Mouse (Mus musculus): ENCODE measurements around the gene Gsk3b. TPM values are rescaled to one million over a fixed set of nuclear protein-coding genes. Genes with fewer than 3 reads are reported as not detected.
"Not testable (repeated sequence)": the region's sequence is repeated elsewhere in the genome, so short reads cannot be mapped to it uniquely, and the experiment has no call there.

Gsk3b gene
- polyA plus RNA-seq, 1 experiment from 2014 or later: 12.8 TPM

- Histone ChIP-seq H3K9ac (no peak overlapping the region), H3K27me3 (no peaks in the 10 kb centered on the region), H3K4me1 (replicated peaks) (no peaks in the 10 kb centered on the region), H3K4me2 (no peak overlapping the region), H3K27ac (no peak overlapping the region), H3K9me3 (replicated peaks) (no peaks in the 10 kb centered on the region), H3K36me3 (peaks cover 49% of the 10 kb centered on the region), H3K4me3 (replicated peaks) (no peak overlapping the region)
- ATAC-seq (ENCODE audit: low read depth): no peak
- WGBS (ENCODE audit: insufficient replicate concordance): 77% methylated on average over 6 of the region's 6 CpGs
- DNase-seq: no peak
These were observed 102.7 kb downstream of the Gsk3b start for GRCm38 (mm10) chr16:38191460-38191859.

- H3K9ac ChIP-seq: no peak overlapping the region
- DNase-seq (no peak), ATAC-seq (ENCODE audit: low read depth) (no peak)
- H3K27ac ChIP-seq: no peak overlapping the region
- H3K4me2 ChIP-seq: no peak overlapping the region
- no peaks in the 10 kb centered on the region for H3K9me3 ChIP-seq (replicated peaks)
- no peak overlapping the region for H3K4me3 ChIP-seq (replicated peaks)
- H3K27me3 ChIP-seq: no peaks in the 10 kb centered on the region
- H3K36me3 ChIP-seq: peaks cover 53% of the 10 kb centered on the region
- H3K4me1 ChIP-seq (replicated peaks): no peaks in the 10 kb centered on the region
- WGBS (ENCODE audit: insufficient replicate concordance): 85% methylated on average over 6 of the region's 6 CpGs
These were observed 103.8 kb downstream of the Gsk3b start for GRCm38 (mm10) chr16:38192640-38193039.

GRCm38 (mm10) chr16:38197299-38197698 lies 108.5 kb downstream of the Gsk3b start:
- H3K27ac ChIP-seq: no peak overlapping the region
- H3K4me2 ChIP-seq: no peak overlapping the region
- 52% methylated on average over 4 of the region's 4 CpGs for WGBS (ENCODE audit: insufficient replicate concordance)
- ATAC-seq (ENCODE audit: low read depth) (no peak; the same call in 1 of the 2 replicates), DNase-seq (peak; percentile 18)
- no peak overlapping the region for H3K9ac ChIP-seq
- no peaks in the 10 kb centered on the region for H3K4me1 ChIP-seq (replicated peaks)
- no peaks in the 10 kb centered on the region for H3K9me3 ChIP-seq (replicated peaks)
- H3K4me3 ChIP-seq (replicated peaks): no peak overlapping the region
- peaks cover 44% of the 10 kb centered on the region for H3K36me3 ChIP-seq
- H3K27me3 ChIP-seq: no peaks in the 10 kb centered on the region

- Histone ChIP-seq H3K9ac (no peak overlapping the region), H3K27ac (no peak overlapping the region), H3K27me3 (no peaks in the 10 kb centered on the region), H3K4me2 (no peak overlapping the region), H3K9me3 (replicated peaks) (no peaks in the 10 kb centered on the region), H3K4me1 (replicated peaks) (no peaks in the 10 kb centered on the region), H3K4me3 (replicated peaks) (no peak overlapping the region), H3K36me3 (peaks cover 29% of the 10 kb centered on the region)
- no peak for DNase-seq
- WGBS (ENCODE audit: insufficient replicate concordance): 87% methylated on average over 7 of the region's 7 CpGs
- no peak for ATAC-seq (ENCODE audit: low read depth)
These were observed 116.5 kb downstream of the Gsk3b start for GRCm38 (mm10) chr16:38205272-38205671.

GRCm38 (mm10) chr16:38222491-38222890 lies 133.7 kb downstream of the Gsk3b start:
- DNase-seq; ATAC-seq (ENCODE audit: low read depth); H3K4me1 ChIP-seq (replicated peaks); H3K4me2 ChIP-seq; H3K9me3 ChIP-seq (replicated peaks); H3K9ac ChIP-seq; H3K4me3 ChIP-seq (replicated peaks); H3K27me3 ChIP-seq; H3K27ac ChIP-seq: not testable (repeated sequence)
- peaks cover 37% of the 10 kb centered on the region for H3K36me3 ChIP-seq
- WGBS (ENCODE audit: insufficient replicate concordance): 90% methylated on average over 5 of the region's 5 CpGs

- H3K4me3 ChIP-seq (replicated peaks): no peak overlapping the region
- H3K9ac ChIP-seq: no peak overlapping the region
- no peak overlapping the region for H3K27ac ChIP-seq
- peaks cover 5% of the 10 kb centered on the region for H3K4me1 ChIP-seq (replicated peaks)
- H3K36me3 ChIP-seq: peaks cover 14% of the 10 kb centered on the region; the same call in 1 of the 2 replicates
- ATAC-seq (ENCODE audit: low read depth): peak; percentile 58
- 29% methylated on average over 4 of the region's 4 CpGs for WGBS (ENCODE audit: insufficient replicate concordance)
- no peaks in the 10 kb centered on the region for H3K27me3 ChIP-seq
- DNase-seq: no peak
- H3K9me3 ChIP-seq (replicated peaks): no peaks in the 10 kb centered on the region
- no peak overlapping the region for H3K4me2 ChIP-seq
These were observed 148.3 kb downstream of the Gsk3b start for GRCm38 (mm10) chr16:38236936-38237585.

GRCm38 (mm10) chr16:38239729-38240128 lies 150.9 kb downstream of the Gsk3b start:
- Histone ChIP-seq H3K9me3 (replicated peaks) (no peaks in the 10 kb centered on the region), H3K27ac (no peak overlapping the region), H3K27me3 (no peaks in the 10 kb centered on the region), H3K4me2 (no peak overlapping the region), H3K4me1 (replicated peaks) (peaks cover 5% of the 10 kb centered on the region), H3K9ac (no peak overlapping the region), H3K36me3 (peaks cover 21% of the 10 kb centered on the region), H3K4me3 (replicated peaks) (no peak overlapping the region)
- ATAC-seq (ENCODE audit: low read depth) (no peak), DNase-seq (peak; percentile 27)
- 39% methylated on average over 5 of the region's 5 CpGs for WGBS (ENCODE audit: insufficient replicate concordance)

- Histone ChIP-seq H3K4me1 (replicated peaks) (peaks cover 5% of the 10 kb centered on the region), H3K9ac (no peak overlapping the region), H3K4me3 (replicated peaks) (no peak overlapping the region), H3K4me2 (no peak overlapping the region), H3K36me3 (peaks cover 21% of the 10 kb centered on the region), H3K9me3 (replicated peaks) (no peaks in the 10 kb centered on the region), H3K27me3 (no peaks in the 10 kb centered on the region), H3K27ac (no peak overlapping the region)
- DNase-seq (no peak), ATAC-seq (ENCODE audit: low read depth) (no peak)
- whole genome bisulfite sequencing (ENCODE audit: insufficient replicate concordance): 92% methylated on average over 10 of the region's 10 CpGs
These were observed 151.4 kb downstream of the Gsk3b start for GRCm38 (mm10) chr16:38240167-38240566.

- WGBS (ENCODE audit: insufficient replicate concordance): 80% methylated on average over 6 of the region's 6 CpGs
- ATAC-seq (ENCODE audit: low read depth): no peak
- Histone ChIP-seq H3K9ac (no peak overlapping the region), H3K9me3 (replicated peaks) (no peaks in the 10 kb centered on the region), H3K27me3 (no peaks in the 10 kb centered on the region), H3K4me1 (replicated peaks) (no peaks in the 10 kb centered on the region; the same call in 1 of the 2 replicates), H3K4me3 (replicated peaks) (no peak overlapping the region), H3K4me2 (no peak overlapping the region), H3K36me3 (peaks cover 21% of the 10 kb centered on the region), H3K27ac (no peak overlapping the region)
- no peak for DNase-seq
These were observed 155.3 kb downstream of the Gsk3b start for GRCm38 (mm10) chr16:38244111-38244510.

- no peak for DNase-seq
- WGBS (ENCODE audit: insufficient replicate concordance): 67% methylated on average over 2 of the region's 2 CpGs
- ATAC-seq (ENCODE audit: low read depth): no peak
- no peak overlapping the region for H3K9ac ChIP-seq
- H3K4me2 ChIP-seq: no peak overlapping the region
- no peaks in the 10 kb centered on the region for H3K27me3 ChIP-seq
- peaks cover 18% of the 10 kb centered on the region for H3K36me3 ChIP-seq
- no peaks in the 10 kb centered on the region for H3K4me1 ChIP-seq (replicated peaks)
- no peaks in the 10 kb centered on the region for H3K9me3 ChIP-seq (replicated peaks)
- no peak overlapping the region for H3K4me3 ChIP-seq (replicated peaks)
- no peak overlapping the region for H3K27ac ChIP-seq
These were observed 156.6 kb downstream of the Gsk3b start for GRCm38 (mm10) chr16:38245379-38245778.

- no peaks in the 10 kb centered on the region for H3K27me3 ChIP-seq
- no peak overlapping the region for H3K4me3 ChIP-seq (replicated peaks)
- no peak overlapping the region for H3K9ac ChIP-seq
- H3K27ac ChIP-seq: no peak overlapping the region
- peaks cover 17% of the 10 kb centered on the region for H3K36me3 ChIP-seq
- ATAC-seq (ENCODE audit: low read depth): no peak
- H3K4me2 ChIP-seq: no peak overlapping the region
- H3K9me3 ChIP-seq (replicated peaks): no peaks in the 10 kb centered on the region
- no peaks in the 10 kb centered on the region for H3K4me1 ChIP-seq (replicated peaks)
- WGBS (ENCODE audit: insufficient replicate concordance): 72% methylated on average over 5 of the region's 5 CpGs
- DNase-seq: no peak
These were observed 157.2 kb downstream of the Gsk3b start for GRCm38 (mm10) chr16:38245849-38246585.
